Mouse (Mus musculus) common myeloid progenitor, adult 5-6 weeks (primary cell): ENCODE data around the gene Cps1. TPM values are rescaled to one million over a fixed set of nuclear protein-coding genes. Genes with fewer than 3 reads are reported as not detected.

Experiments used
- ATAC-seq: replicated peaks from 2 replicates; pipeline ENCODE4 v1.8.0; 2016; ENCODE audit warnings: low read depth, mild to moderate bottlenecking, moderate TSS enrichment, inconsistent platforms; ENCODE audit not compliant: poor library complexity, severe bottlenecking
- total RNA-seq: library from RNA; stranded (forward); fragments of 200-1000, 187-1606 nt; gene quantifications from 2 replicates; pipeline ENCODE4 v1.2.3, GENCODE M21; 2017

The Cps1 gene
- not detected in 2 replicates for total RNA-seq

- no peak for ATAC-seq
These were observed at the start of gene Cps1 for GRCm38 (mm10) chr1:67122797-67123196. Cps1 (plus strand) TSS chr1:67123026.

GRCm38 (mm10) chr1:67077739-67078138, 45.1 kb upstream of the Cps1 start:
- no peak for ATAC-seq

- no peak for ATAC-seq
These were observed 44.2 kb upstream of the Cps1 start for GRCm38 (mm10) chr1:67078666-67079065.

- no peak for ATAC-seq
These were observed 43.7 kb upstream of the Cps1 start for GRCm38 (mm10) chr1:67079146-67079545.

GRCm38 (mm10) chr1:67092473-67092872, 30.4 kb upstream of the Cps1 start:
- no peak for ATAC-seq

- no peak for ATAC-seq
These were observed 23.6 kb upstream of the Cps1 start for GRCm38 (mm10) chr1:67099215-67099614.

GRCm38 (mm10) chr1:67103476-67104248, 19.2 kb upstream of the Cps1 start:
- ATAC-seq: no peak

GRCm38 (mm10) chr1:67111621-67112298, 11.1 kb upstream of the Cps1 start:
- no peak for ATAC-seq

GRCm38 (mm10) chr1:67113343-67114030, 9.3 kb upstream of the Cps1 start:
- no peak for ATAC-seq

- no peak for ATAC-seq
These were observed 6.3 kb upstream of the Cps1 start for GRCm38 (mm10) chr1:67116571-67116970.

- no peak for ATAC-seq
These were observed 5.0 kb upstream of the Cps1 start for GRCm38 (mm10) chr1:67117778-67118177.

GRCm38 (mm10) chr1:67125433-67125832, 2.6 kb downstream of the Cps1 start:
- ATAC-seq: no peak

GRCm38 (mm10) chr1:67143939-67144338, 21.1 kb downstream of the Cps1 start:
- 0 out of 2 replicates have a peak, but pooled peaks have one; percentile 56 for ATAC-seq

GRCm38 (mm10) chr1:67151246-67151645, 28.4 kb downstream of the Cps1 start:
- no peak for ATAC-seq

GRCm38 (mm10) chr1:67167283-67167682, 44.5 kb downstream of the Cps1 start:
- no peak for ATAC-seq

GRCm38 (mm10) chr1:67181165-67181564, 58.3 kb downstream of the Cps1 start:
- peak; percentile 81 for ATAC-seq

GRCm38 (mm10) chr1:67182201-67182600, 59.4 kb downstream of the Cps1 start:
- no peak for ATAC-seq

GRCm38 (mm10) chr1:67183532-67183931, 60.7 kb downstream of the Cps1 start:
- no peak for ATAC-seq

GRCm38 (mm10) chr1:67184134-67184533, 61.3 kb downstream of the Cps1 start:
- ATAC-seq: no peak

GRCm38 (mm10) chr1:67197335-67197734, 74.5 kb downstream of the Cps1 start:
- ATAC-seq: no peak
